Mouse (Mus musculus): ENCODE measurements around the gene Crb2.

The Crb2 gene

DNA sequence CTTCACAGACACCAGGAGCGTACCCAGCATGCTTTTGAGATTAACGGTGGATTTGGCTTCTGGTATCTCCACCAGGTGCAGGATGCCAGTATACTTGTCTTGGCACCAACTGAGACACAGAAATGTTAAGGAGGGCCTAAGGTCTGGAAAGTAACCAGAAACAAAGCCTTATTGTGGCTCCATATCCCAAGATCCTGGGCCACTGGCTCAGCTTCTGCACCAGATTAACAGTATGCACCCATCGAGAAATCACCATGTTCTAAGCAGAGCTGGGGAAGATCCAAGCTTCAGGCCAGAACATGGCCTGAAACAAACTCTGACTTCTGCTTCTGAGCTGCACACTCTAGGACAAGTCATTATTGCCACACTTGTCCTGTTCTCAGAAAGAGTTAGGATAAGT lies 60.9 kb downstream of the Crb2 start:
- in situ Hi-C loops (cut with MboI; ENCODE audit: unreplicated experiment in 2 of 2) = no loop called here

DNA sequence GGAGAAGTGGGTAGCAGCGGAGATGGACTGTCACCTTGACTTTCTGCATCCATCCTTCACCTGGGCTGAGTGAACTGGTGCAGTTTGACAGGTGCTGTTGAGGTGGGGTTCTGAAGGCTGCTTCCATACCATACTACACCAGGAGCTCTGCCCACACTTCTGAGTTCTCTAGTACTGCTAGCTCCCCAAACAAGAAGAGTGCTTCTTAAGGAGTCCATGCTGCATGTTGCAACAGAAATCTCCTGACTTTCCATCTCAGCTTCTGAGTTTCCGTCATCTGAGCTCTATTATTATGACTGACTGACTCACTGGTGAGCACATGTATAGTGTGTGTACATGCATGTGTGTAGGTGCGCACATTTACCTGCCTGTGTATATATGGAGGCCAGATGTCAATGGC lies 61.5 kb downstream of the Crb2 start:
- in situ Hi-C loops (cut with MboI; ENCODE audit: unreplicated experiment in 2 of 2) = no loop called here

DNA sequence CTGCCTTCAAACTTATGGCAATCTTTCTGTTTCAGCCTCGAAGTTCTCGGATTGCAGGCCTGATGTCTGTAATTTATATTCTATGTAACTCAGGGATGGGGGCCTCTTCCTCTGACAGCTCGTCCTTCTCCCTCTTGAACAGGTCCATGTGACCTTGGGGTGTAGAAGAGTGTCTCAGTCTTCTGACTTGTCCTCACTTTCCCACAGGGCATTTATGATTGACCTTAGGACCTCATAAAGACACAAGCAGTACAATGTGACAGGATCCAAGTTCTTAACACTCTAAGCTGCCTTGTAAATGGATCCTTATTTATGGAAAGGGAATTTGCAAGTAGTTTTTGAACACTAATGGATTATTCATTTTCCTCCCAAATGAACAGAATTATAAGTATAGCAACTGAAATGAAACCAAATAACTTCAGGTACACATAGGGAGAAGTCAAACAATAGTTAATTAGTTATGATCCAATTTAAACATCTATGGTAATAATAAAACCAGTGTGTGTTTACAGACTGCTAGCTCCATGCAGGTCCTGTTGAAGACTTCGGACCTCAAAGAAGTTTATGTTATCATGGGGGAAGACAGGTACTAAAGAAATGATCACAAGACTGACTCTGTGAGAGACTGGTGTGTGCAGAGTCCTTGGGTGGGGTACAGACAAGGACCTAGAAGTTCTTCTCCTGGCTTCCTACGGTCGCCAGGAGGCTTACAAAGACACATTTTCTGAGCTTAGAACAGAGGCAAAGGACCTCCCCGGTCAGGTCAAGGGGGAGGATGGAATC lies 62.3 kb downstream of the Crb2 start:
- in situ Hi-C loops (cut with MboI; ENCODE audit: unreplicated experiment in 2 of 2) = no loop called here

DNA sequence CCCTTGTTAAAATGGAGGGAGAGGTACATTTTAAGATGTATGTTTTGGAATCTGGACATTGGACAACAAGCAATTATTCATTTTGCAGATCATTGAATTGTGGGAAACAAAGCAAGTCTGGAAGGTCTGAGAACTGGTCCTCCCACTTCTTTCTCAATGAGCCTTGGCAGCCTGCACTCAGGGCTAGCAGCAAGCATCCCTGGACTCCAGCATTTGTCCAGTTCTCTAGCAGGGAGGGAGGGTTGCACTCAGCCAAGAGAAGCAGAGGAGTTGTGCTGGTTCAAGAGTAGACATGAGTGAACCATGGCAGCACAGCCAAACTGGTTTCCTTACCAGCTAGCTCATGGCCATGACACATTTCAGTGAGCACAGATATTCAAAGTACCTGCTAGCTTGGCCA lies 63.9 kb downstream of the Crb2 start:
- in situ Hi-C loops (cut with MboI; ENCODE audit: unreplicated experiment in 2 of 2) = no loop called here

DNA sequence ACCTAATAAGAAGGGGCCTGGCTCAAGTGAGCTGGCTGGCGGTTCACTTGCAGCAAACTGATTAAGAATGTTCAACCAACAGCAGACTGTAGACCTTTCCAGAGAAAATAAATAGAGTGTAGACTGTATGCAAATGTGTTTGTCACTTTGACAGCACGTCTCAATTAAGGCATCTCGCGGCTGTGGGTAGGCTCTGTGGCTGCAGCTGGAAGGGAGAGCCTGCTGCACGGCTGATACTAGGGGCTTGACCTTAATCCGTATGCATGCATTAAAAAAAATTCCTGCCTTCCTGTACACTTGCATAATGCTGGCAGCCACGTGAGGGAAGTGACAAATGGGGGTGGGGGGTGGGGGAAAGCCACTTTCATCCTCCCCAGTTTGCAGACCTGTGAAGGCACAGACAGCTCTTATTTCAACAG lies 66.1 kb downstream of the Crb2 start:
- in situ Hi-C loops (cut with MboI; ENCODE audit: unreplicated experiment in 2 of 2) = no loop called here

DNA sequence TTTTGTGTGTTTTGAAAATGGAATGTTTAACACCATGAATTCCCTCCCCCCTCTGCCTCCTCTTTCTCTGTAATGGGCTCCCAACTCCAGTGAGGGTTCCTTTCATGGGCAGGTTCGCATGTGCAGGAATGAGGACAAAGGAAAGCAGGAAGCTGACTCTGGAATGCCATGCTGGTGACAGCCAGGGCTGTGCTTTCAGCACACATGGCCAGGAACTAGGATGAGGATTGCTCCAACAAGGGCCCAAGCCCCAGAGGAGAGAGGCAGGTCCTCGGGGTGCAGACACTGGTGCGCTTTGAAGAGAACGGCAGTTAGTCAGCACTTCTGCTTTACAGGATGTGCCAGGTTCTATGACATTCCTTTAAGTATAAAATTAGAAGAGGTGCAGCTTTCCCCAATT lies 66.7 kb downstream of the Crb2 start:
- in situ Hi-C loops (cut with MboI; ENCODE audit: unreplicated experiment in 2 of 2) = no loop called here

All from v-Abl transformed pro-B cells (cell line).